Mouse (Mus musculus): ENCODE data around the gene Hfe. TPM values are rescaled to one million over a fixed set of nuclear protein-coding genes. Genes with fewer than 3 reads are reported as not detected.

Gene Hfe
- polyA plus RNA-seq, 1 experiment from 2014 or later: 5.4 TPM

Small RNA genes lying within 50 kb of the gene (microRNA-seq; reads per million reads assigned to microRNA genes)
- gene Gm44314 (not detected), gene Gm44350 (not detected), gene Gm44484 (not detected)

Other genes with a start within 250 kb of the Hfe start
- gene Btn1a1, start 245.0 kb downstream of the Hfe start, polyA plus RNA-seq (2015; fragmentation: Nextera tagmentation; extraction: Ambion mirVana): 0.09 and 0.20 TPM in 2 replicates
- 0.14 TPM in 1 of 2 replicates, not detected in the other for gene Btn2a2, start 222.0 kb downstream of the Hfe start, polyA plus RNA-seq (2015; fragmentation: Nextera tagmentation; extraction: Ambion mirVana)
- gene Hist1h4h, start 179.8 kb downstream of the Hfe start, polyA plus RNA-seq (2015; fragmentation: Nextera tagmentation; extraction: Ambion mirVana): 2.6 and 2.7 TPM in 2 replicates
- not detected in 2 replicates for gene Hist1h2af, start 176.9 kb downstream of the Hfe start, polyA plus RNA-seq (2015; fragmentation: Nextera tagmentation; extraction: Ambion mirVana)
- gene Hist1h3g, start 175.4 kb downstream of the Hfe start, polyA plus RNA-seq (2015; fragmentation: Nextera tagmentation; extraction: Ambion mirVana): 0.66 TPM in 1 of 2 replicates, not detected in the other
- gene Hist1h2bh, start 167.5 kb downstream of the Hfe start, polyA plus RNA-seq (2015; fragmentation: Nextera tagmentation; extraction: Ambion mirVana): 0.16 and 0.29 TPM in 2 replicates
- not detected in 2 replicates for gene Hist1h3f, start 166.8 kb downstream of the Hfe start, polyA plus RNA-seq (2015; fragmentation: Nextera tagmentation; extraction: Ambion mirVana)
- gene Hist1h4f, start 159.2 kb downstream of the Hfe start, polyA plus RNA-seq (2015; fragmentation: Nextera tagmentation; extraction: Ambion mirVana): 0.59 TPM in 1 of 2 replicates, not detected in the other
- gene Hist1h1d, start 157.6 kb downstream of the Hfe start, polyA plus RNA-seq (2015; fragmentation: Nextera tagmentation; extraction: Ambion mirVana): 0.07 and 0.10 TPM in 2 replicates
- 0.85 and 0.97 TPM in 2 replicates for gene Hist1h3e, start 148.5 kb downstream of the Hfe start, polyA plus RNA-seq (2015; fragmentation: Nextera tagmentation; extraction: Ambion mirVana)
- gene Hist1h2ae, start 139.6 kb downstream of the Hfe start, polyA plus RNA-seq (2015; fragmentation: Nextera tagmentation; extraction: Ambion mirVana): 9.4 and 14.5 TPM in 2 replicates
- gene Hist1h2bg, start 139.5 kb downstream of the Hfe start, polyA plus RNA-seq (2015; fragmentation: Nextera tagmentation; extraction: Ambion mirVana): 0.79 and 1.4 TPM in 2 replicates
- 0.44 and 0.67 TPM in 2 replicates for gene Hist1h2bf, start 136.7 kb downstream of the Hfe start, polyA plus RNA-seq (2015; fragmentation: Nextera tagmentation; extraction: Ambion mirVana)
- gene Hist1h2ad, start 136.5 kb downstream of the Hfe start, polyA plus RNA-seq (2015; fragmentation: Nextera tagmentation; extraction: Ambion mirVana): 0.57 and 1.3 TPM in 2 replicates
- gene Hist1h3d, start 135.1 kb downstream of the Hfe start, polyA plus RNA-seq (2015; fragmentation: Nextera tagmentation; extraction: Ambion mirVana): 0.85 and 1.3 TPM in 2 replicates
- 27.6 and 30.0 TPM in 2 replicates for gene Hist1h4d, start 129.3 kb downstream of the Hfe start, polyA plus RNA-seq (2015; fragmentation: Nextera tagmentation; extraction: Ambion mirVana)
- 1.0 and 1.1 TPM in 2 replicates for gene Hist1h2be, start 89.7 kb downstream of the Hfe start, polyA plus RNA-seq (2015; fragmentation: Nextera tagmentation; extraction: Ambion mirVana)
- gene Hist1h1e, start 88.3 kb downstream of the Hfe start, polyA plus RNA-seq (2015; fragmentation: Nextera tagmentation; extraction: Ambion mirVana): 4.0 and 5.0 TPM in 2 replicates
- gene Hist1h2ac, start 26.9 kb downstream of the Hfe start, polyA plus RNA-seq (2015; fragmentation: Nextera tagmentation; extraction: Ambion mirVana): 0.26 and 0.30 TPM in 2 replicates
- 20.4 and 24.8 TPM in 2 replicates for gene Hist1h2bc, start 26.7 kb downstream of the Hfe start, polyA plus RNA-seq (2015; fragmentation: Nextera tagmentation; extraction: Ambion mirVana)
- gene Hist1h1t, start 15.0 kb downstream of the Hfe start, polyA plus RNA-seq (2015; fragmentation: Nextera tagmentation; extraction: Ambion mirVana): not detected in 2 replicates
- 2.0 and 2.5 TPM in 2 replicates for gene Hist1h4c, start 12.4 kb downstream of the Hfe start, polyA plus RNA-seq (2015; fragmentation: Nextera tagmentation; extraction: Ambion mirVana)
- gene Hist1h1c, start 28.0 kb upstream of the Hfe start, polyA plus RNA-seq (2015; fragmentation: Nextera tagmentation; extraction: Ambion mirVana): 8.6 and 10.8 TPM in 2 replicates
- gene Hist1h3c, start 34.7 kb upstream of the Hfe start, polyA plus RNA-seq (2015; fragmentation: Nextera tagmentation; extraction: Ambion mirVana): 0.70 and 1.2 TPM in 2 replicates
- gene Hist1h2bb, start 35.9 kb upstream of the Hfe start, polyA plus RNA-seq (2015; fragmentation: Nextera tagmentation; extraction: Ambion mirVana): 0.49 and 0.66 TPM in 2 replicates
- gene Hist1h2ab, start 40.3 kb upstream of the Hfe start, polyA plus RNA-seq (2015; fragmentation: Nextera tagmentation; extraction: Ambion mirVana): 3.7 and 6.8 TPM in 2 replicates
- 1.7 and 2.7 TPM in 2 replicates for gene Hist1h3b, start 41.4 kb upstream of the Hfe start, polyA plus RNA-seq (2015; fragmentation: Nextera tagmentation; extraction: Ambion mirVana)
- 1.1 TPM in 1 of 2 replicates, not detected in the other for gene Hist1h4b, start 46.2 kb upstream of the Hfe start, polyA plus RNA-seq (2015; fragmentation: Nextera tagmentation; extraction: Ambion mirVana)
- gene Hist1h4a, start 50.4 kb upstream of the Hfe start, polyA plus RNA-seq (2015; fragmentation: Nextera tagmentation; extraction: Ambion mirVana): not detected in 2 replicates
- 0.89 and 1.2 TPM in 2 replicates for gene Hist1h3a, start 51.5 kb upstream of the Hfe start, polyA plus RNA-seq (2015; fragmentation: Nextera tagmentation; extraction: Ambion mirVana)
- 0.44 TPM in 1 of 2 replicates, not detected in the other for gene Hist1h1a, start 52.8 kb upstream of the Hfe start, polyA plus RNA-seq (2015; fragmentation: Nextera tagmentation; extraction: Ambion mirVana)
- gene Trim38, start 59.1 kb upstream of the Hfe start, polyA plus RNA-seq (2015; fragmentation: Nextera tagmentation; extraction: Ambion mirVana): 0.07 TPM in 1 of 2 replicates, not detected in the other
- gene Slc17a2, start 96.1 kb upstream of the Hfe start, polyA plus RNA-seq (2015; fragmentation: Nextera tagmentation; extraction: Ambion mirVana): not detected in 2 replicates
- gene Slc17a3, start 128.6 kb upstream of the Hfe start, polyA plus RNA-seq (2015; fragmentation: Nextera tagmentation; extraction: Ambion mirVana): not detected in 2 replicates
- not detected in 2 replicates for gene Slc17a1, start 156.9 kb upstream of the Hfe start, polyA plus RNA-seq (2015; fragmentation: Nextera tagmentation; extraction: Ambion mirVana)
- gene Slc17a4, start 204.2 kb upstream of the Hfe start, polyA plus RNA-seq (2015; fragmentation: Nextera tagmentation; extraction: Ambion mirVana): not detected in 2 replicates
- not detected in 2 replicates for gene Hist1h2ba, start 223.3 kb upstream of the Hfe start, polyA plus RNA-seq (2015; fragmentation: Nextera tagmentation; extraction: Ambion mirVana)
- not detected in 2 replicates for gene Hist1h2aa, start 223.6 kb upstream of the Hfe start, polyA plus RNA-seq (2015; fragmentation: Nextera tagmentation; extraction: Ambion mirVana)

All from hindbrain, embryonic 16.5 days (tissue).